27 mouse cellular contexts compared by ENCODE assay signal in genomic region chr10:71734481-71734880, GRCm38 (mm10).
"Had no signal": no experiment of that assay in that cellular context is flagged by ENCODE, and none has a peak within 500 bp of the region (broad histone marks: within the 10 kb centered on the region; RNA-seq: fewer than 3 reads in every experiment).

No protein-coding gene starts in this region.

- H3K4me3 ChIP-seq: gastrocnemius, adult 2 months; heart, embryonic 10.5 days; heart, embryonic 12.5 days; hindbrain, embryonic 10.5 days; hindbrain, embryonic 12.5 days; hindbrain, embryonic 15.5 days; intestine, embryonic 15.5 days; layer of hippocampus, adult 2 months; limb, embryonic 10.5 days; limb, embryonic 12.5 days; liver, embryonic 13.5 days; liver, embryonic 15.5 days had no signal

- DNase-seq: gastrocnemius, adult 2 months; gastrocnemius, postnatal 10 days; gastrocnemius, postnatal 25 days; heart, adult 18-20 months; heart, postnatal 10 days; heart, postnatal 4 days; kidney, adult 18-20 months; kidney, adult 8-10 months; kidney, postnatal 10 days; kidney, postnatal 25 days; kidney, postnatal 4 days; liver; liver, embryonic 13.5 days; liver, postnatal 0 days had no signal

- H3K4me2 ChIP-seq: heart, embryonic 12.5 days; hindbrain, embryonic 12.5 days; hindbrain, embryonic 15.5 days; intestine, embryonic 15.5 days; limb, embryonic 12.5 days; liver, embryonic 11.5 days; liver, embryonic 13.5 days; liver, embryonic 15.5 days had no signal

- ATAC-seq: inflammation-experienced regulatory T-cells, adult 6 months; intestine, embryonic 15.5 days; intestine, postnatal 0 days; liver, postnatal 0 days had no signal

- H3K4me1 ChIP-seq: heart, embryonic 10.5 days; heart, embryonic 12.5 days; hindbrain, embryonic 15.5 days; intestine, embryonic 15.5 days; limb, embryonic 10.5 days; limb, embryonic 12.5 days; liver, embryonic 13.5 days; liver, embryonic 15.5 days had no signal

- H3K36me3 ChIP-seq: heart, embryonic 10.5 days; heart, embryonic 12.5 days; hindbrain, embryonic 10.5 days; hindbrain, embryonic 12.5 days; hindbrain, embryonic 15.5 days; intestine, embryonic 15.5 days; limb, embryonic 10.5 days; limb, embryonic 12.5 days; liver, embryonic 13.5 days; liver, embryonic 15.5 days had no signal

- H3K27ac ChIP-seq: gastrocnemius, adult 2 months; heart, embryonic 10.5 days; hindbrain, embryonic 10.5 days; hindbrain, embryonic 12.5 days; hindbrain, embryonic 15.5 days; intestine, embryonic 15.5 days; layer of hippocampus, adult 2 months; limb, embryonic 10.5 days; limb, embryonic 12.5 days; liver, embryonic 13.5 days; liver, embryonic 15.5 days had no signal

- H3K9me3 ChIP-seq: heart, embryonic 10.5 days; heart, embryonic 12.5 days; hindbrain, embryonic 10.5 days; hindbrain, embryonic 12.5 days; hindbrain, embryonic 15.5 days; intestine, embryonic 15.5 days; limb, embryonic 10.5 days; limb, embryonic 12.5 days; liver, embryonic 15.5 days had no signal

- H3K9ac ChIP-seq: heart, embryonic 12.5 days; hindbrain, embryonic 12.5 days; hindbrain, embryonic 15.5 days; intestine, embryonic 15.5 days; limb, embryonic 12.5 days; liver, embryonic 13.5 days; liver, embryonic 15.5 days; liver, postnatal 0 days had no signal

- H3K27me3 ChIP-seq: heart, embryonic 12.5 days; hindbrain, embryonic 12.5 days; hindbrain, embryonic 15.5 days; intestine, embryonic 15.5 days; limb, embryonic 12.5 days; liver, embryonic 13.5 days; liver, embryonic 15.5 days had no signal
